Mouse (Mus musculus) gastrocnemius, adult 8-10 months (tissue): ENCODE measurements around the gene Lgals1. TPM values are rescaled to one million over a fixed set of nuclear protein-coding genes. Genes with fewer than 3 reads are reported as not detected.

Experiments
- DNase-seq, 2 experiments: peaks; one replicate each; pipeline ENCODE4 v3.0.0; 2022; ENCODE audit warnings: low spot score in 2 of 2
- microRNA-seq: library from miRNA; unstranded; fragments of <30 nt; microRNA quantifications from one replicate; pipeline ENCODE4 v1.2.0, GENCODE M21; 2022
- total RNA-seq, 4 experiments: library from RNA; stranded (reverse); gene quantifications; 2 replicates each; pipeline ENCODE4 v1.2.4; 2022

The Lgals1 gene
- total RNA-seq, 4 experiments from 2014 or later: 214 to 406 (median 281) TPM

DNA sequence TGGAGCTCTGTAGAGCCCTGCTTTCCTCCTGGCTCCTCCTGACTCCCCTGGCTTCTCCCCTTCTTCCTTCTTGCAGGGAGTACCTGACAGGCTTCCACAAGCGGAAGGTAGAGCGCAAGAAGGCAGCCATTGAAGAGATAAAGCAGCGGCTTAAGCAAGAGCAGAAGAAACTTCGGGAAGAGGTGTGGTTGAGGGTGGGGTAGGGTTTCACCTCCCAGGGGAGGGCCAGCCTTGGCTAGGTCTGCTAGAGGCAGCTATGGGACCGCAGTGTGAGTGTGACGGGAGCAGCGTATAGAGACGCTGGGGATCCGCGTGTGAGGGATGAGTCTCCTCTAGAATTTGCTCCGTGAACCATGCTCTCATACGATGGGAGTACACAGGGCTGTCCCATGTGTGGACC is 9.9 kb downstream of the Lgals1 start:
- DNase-seq: no peak

- DNase-seq: no peak
Measured at GRCm38 (mm10) chr15:78937311-78937710, 10.8 kb downstream of the Lgals1 start.

GRCm38 (mm10) chr15:78937963-78938362 is 11.4 kb downstream of the Lgals1 start:
- DNase-seq: no peak

GRCm38 (mm10) chr15:78940325-78940724 is 13.8 kb downstream of the Lgals1 start:
- no peak for DNase-seq

GRCm38 (mm10) chr15:78942663-78943062 is 16.1 kb downstream of the Lgals1 start:
- DNase-seq: peak; percentile 64 to 74

DNA sequence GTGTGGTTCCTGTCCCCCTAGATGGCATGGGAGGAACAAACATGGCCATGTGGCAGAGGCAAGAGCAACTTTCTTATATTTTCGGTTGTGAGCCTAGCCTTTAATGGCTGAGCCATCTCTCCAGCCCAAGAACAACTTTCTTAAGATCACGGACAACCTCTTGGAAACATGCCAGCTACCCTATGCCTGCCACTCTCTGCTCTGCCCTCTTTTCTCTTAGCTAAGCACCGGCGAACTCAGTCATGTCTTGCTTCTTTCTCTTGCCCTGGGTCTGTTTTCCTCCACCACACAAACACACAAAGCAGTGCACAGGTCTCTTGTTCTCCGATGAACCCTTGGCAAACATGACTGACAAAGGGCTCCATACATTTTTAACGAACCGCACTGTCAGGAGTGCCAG is 19.7 kb downstream of the Lgals1 start:
- no peak for DNase-seq

DNA sequence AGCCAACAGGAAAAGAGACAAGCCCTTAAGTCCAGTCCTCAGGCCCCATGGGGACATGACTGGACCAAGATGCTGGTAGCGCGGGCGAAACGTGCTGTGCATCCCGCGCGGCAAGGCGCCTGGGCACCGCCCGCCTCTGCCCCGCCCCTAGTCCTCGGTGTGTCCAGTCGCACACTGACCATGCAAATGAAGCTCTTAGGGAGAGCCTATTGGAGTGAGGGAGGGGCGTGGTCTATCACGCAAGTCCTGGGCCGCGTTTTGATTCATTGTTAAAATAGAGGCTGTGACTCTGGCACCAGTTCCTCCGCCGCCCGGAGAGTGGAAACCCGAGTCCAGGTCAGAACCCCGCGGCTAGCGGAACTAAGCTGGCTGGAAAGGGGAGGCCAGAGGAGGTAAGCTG is 21.1 kb downstream of the Lgals1 start, which contains the start of gene Triobp:
Triobp (plus strand) TSS at position 68 of the 400 bp plus-strand sequence.
- peak; percentile 73 to 77 for DNase-seq

GRCm38 (mm10) chr15:78948152-78948725 is 21.7 kb downstream of the Lgals1 start:
- no peak for DNase-seq

DNA sequence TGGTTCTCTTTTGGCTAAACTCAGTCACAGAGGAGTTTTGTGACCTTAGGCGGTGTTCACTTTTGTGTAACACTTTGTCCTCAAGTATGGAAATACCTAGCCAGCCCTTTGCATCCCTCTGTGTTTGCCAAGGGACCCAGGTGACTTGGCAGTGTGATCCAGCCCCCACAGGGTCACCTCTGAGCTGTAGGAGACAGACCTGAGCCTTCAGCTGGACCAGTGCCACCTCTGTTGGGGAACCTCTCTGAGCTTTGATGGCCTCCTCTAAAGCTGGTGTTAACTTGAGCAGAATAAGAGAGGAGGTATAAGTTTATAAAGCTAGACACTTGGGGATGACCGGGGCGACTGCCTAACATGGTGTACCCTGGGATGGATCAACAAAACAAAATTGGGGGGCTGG is 22.4 kb downstream of the Lgals1 start:
- DNase-seq: no peak

DNA sequence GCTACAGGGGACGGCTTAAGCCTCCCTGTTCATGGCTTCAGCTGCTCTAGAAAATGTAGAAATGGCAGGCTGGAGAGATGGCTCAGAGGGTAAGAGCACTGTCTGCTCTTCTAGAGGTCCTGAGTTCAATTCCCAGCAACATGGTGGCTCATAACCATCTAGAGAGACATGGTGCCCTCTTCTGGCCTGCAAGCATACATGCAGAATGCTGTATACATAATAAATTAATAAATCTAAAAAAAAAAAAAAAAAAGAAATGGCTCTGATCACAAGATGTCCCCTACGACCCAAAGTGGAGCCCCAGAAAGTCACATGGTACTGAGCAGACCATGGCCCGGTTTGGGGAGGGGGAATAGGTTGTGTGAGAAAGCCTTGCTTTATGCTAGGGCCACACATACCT is 29.1 kb downstream of the Lgals1 start:
- no peak for DNase-seq

DNA sequence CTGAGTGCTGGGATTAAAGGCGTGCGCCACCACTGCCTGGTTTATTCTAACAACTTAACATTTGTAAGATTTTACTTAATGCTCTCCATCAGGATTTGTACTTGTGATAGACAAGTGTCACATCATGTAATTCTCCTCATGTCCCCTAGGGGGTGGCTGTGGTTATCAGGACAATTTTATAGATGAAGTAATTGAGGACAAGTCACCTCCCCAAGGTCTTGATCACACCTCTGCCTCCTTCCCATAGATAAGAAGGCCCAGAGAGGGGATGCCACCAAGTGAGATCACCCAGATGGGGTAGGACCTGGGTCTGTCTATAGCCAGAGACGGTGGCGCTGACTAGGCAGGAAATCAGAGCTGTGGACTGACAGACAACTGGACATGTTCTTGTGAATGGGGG is 29.8 kb downstream of the Lgals1 start:
- no peak for DNase-seq

DNA sequence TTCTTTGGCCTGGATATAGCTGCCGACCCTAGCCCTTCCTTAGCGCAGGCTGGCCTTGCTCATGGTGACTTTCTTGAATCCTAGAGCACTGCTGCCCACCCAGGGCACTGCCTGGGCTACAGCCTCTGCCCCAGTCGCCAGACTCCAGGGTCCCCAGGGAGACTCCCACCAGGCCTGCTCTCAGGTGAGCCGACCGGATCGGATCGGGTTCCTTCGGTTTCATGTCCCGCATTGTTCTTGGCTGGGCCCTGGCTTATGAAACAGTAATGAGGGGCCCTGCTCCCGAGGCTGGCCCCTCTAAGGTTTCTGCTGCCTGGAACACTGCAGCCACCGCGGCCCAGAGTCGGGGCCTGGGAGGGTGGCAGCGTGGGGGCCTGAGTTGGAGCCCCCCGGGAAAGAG is 30.5 kb downstream of the Lgals1 start:
- DNase-seq: no peak

DNA sequence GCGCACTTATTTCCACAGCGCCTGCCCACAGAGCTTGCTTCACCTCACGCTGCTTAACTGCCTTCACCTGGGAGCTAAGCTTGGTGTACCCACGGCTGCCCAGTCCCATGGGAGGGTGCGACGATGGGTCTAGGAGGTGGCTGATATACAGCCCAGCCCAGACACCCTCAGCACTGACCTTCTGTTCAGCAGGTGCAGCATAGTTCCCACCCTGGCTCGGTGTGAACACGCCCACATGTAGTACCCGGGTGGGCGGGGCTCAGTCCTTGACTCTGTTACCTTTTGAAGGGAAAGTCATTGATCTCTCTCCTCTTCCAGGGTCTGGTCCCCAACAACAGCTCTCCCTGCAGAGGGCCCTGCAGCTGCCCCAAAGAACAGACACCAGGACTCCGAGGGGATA is 33.0 kb downstream of the Lgals1 start:
- DNase-seq: no peak

DNA sequence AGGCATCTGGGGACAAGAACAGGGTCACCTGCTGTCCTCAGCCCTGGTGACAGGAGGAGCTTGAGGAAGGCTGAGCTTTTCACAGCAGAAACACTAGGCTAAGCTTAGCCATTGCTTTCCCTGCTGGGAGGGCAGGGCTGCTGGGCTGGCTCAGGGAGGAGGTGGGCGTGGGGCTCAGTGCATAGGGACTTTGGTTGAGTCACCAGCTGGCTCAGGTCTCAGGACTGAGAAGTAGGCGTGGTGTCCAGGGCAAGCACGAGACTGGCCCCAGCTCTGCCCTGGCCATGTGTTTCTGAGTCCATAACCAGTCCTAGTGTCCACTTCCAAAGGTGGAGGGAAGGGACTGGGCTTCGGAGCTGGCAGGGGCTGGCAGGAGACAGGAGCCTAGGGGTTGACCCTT is 33.6 kb downstream of the Lgals1 start:
- peak; percentile 60 to 78 for DNase-seq

DNA sequence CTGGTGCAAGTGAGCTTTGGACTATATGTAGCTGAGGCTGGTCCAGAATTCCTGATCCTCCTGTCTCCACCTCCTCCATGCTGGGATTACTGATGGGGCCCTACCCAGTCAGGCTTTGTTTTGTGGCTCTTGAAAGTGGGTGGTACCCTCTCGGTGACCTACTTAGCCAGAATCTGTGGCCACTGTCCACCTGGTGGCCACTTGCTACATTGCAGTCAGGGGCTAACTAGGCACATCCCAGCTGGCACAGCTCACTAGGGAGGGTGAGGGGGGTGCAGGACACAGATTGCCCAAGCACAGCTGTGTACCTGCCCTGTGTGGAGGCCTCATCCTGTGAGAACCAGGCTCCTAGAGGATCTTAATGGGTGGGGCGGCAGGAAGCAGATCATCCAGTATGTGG is 36.4 kb downstream of the Lgals1 start:
- DNase-seq: peak; percentile 55 to 62

DNA sequence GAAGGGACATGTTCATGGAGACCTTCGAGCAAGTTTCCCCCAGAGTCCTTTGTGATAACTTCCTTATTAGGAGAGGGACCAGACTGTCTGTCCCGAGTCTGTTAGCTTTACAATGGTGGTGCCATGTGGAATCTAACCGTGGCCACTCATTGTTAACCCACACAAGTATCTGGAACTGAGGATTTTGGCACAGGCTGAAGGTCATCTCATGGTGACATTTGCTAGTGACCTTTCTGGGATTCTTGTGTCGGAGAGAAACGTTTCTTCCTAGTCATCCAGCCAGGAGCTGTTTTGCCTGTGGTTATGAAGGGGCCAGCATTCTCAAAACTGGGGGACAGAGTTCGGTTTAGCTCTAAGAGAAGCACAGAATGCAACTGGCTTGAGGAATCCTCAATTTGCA is 45.1 kb downstream of the Lgals1 start:
- no peak for DNase-seq

DNA sequence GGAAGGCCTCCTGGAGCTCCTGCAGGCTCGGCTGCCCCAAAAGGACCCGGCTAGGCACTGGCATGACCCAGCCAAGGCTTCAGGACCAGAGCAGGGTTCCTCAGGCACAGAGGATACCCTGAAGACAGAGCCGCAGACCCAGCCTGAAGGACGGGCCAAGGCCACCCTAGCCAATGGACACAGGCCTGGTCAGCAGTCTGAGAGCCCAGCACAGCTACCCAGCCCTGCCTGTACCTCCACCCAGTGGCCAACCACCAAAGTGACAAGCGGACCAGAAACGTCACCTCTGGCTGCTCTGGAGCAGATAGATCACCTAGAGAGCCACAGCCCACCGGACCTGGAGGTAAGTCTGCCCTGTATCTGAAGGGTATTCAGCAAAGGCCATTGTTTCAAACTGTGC is 47.4 kb downstream of the Lgals1 start:
- no peak for DNase-seq

GRCm38 (mm10) chr15:78977676-78978159 is 51.2 kb downstream of the Lgals1 start:
- DNase-seq: no peak

GRCm38 (mm10) chr15:78978875-78979274 is 52.4 kb downstream of the Lgals1 start:
- DNase-seq: peak; percentile 83 to 84

Small RNAs within 50 kb of the gene (microRNA-seq; reads per million reads assigned to microRNA genes)
- gene Mir6955: not detected

Other genes starting within 250 kb of the Lgals1 start
- gene Elfn2, start 208.0 kb upstream of the Lgals1 start, total RNA-seq: under 1 TPM in 3 of 4 experiments, not detected in 1; 0.05 to 0.11 (median 0.07) TPM
- 1 to 10 TPM; 2.3 to 3.6 (median 2.7) TPM for gene Mfng, start 153.2 kb upstream of the Lgals1 start, total RNA-seq
- gene Card10, start 123.7 kb upstream of the Lgals1 start, total RNA-seq: 1 to 10 TPM; 3.4 to 6.0 (median 4.4) TPM
- gene Cdc42ep1, start 84.1 kb upstream of the Lgals1 start, total RNA-seq: 1 to 10 TPM; 4.1 to 7.3 (median 6.2) TPM
- not detected for gene Lgals2, start 71.2 kb upstream of the Lgals1 start, total RNA-seq
- 10 to 100 TPM; 41.8 to 44.9 (median 43.5) TPM for gene Gga1, start 49.5 kb upstream of the Lgals1 start, total RNA-seq
- not detected for gene Gm49510, start 27.1 kb upstream of the Lgals1 start, total RNA-seq
- gene Sh3bp1, start 27.0 kb upstream of the Lgals1 start, total RNA-seq: 1 to 10 TPM in 2 of 4 experiments, under 1 TPM in 2; 0.80 to 1.7 (median 1.2) TPM
- gene Pdxp, start 12.8 kb upstream of the Lgals1 start, total RNA-seq: 1 to 10 TPM; 1.7 to 2.7 (median 2.1) TPM
- gene Nol12, start 8.2 kb downstream of the Lgals1 start, total RNA-seq: 10 to 100 TPM; 24.0 to 31.2 (median 28.1) TPM
- 10 to 100 TPM; 38.3 to 69.6 (median 41.9) TPM for gene Triobp, start 21.0 kb downstream of the Lgals1 start, total RNA-seq
- 100 to 1,000 TPM in 1 of 4 experiments, 10 to 100 TPM in 3; 84.7 to 103 (median 92.1) TPM for gene H1f0, start 101.7 kb downstream of the Lgals1 start, total RNA-seq
- gene Galr3, start 115.2 kb downstream of the Lgals1 start, total RNA-seq: not detected
- gene Ankrd54, start 136.2 kb downstream of the Lgals1 start, total RNA-seq: 1 to 10 TPM; 3.1 to 5.8 (median 3.5) TPM
- 10 to 100 TPM; 57.8 to 60.8 (median 60.6) TPM for gene Eif3l, start 148.5 kb downstream of the Lgals1 start, total RNA-seq
- 10 to 100 TPM in 3 of 4 experiments, 1 to 10 TPM in 1; 9.8 to 12.6 (median 11.2) TPM for gene Micall1, start 182.2 kb downstream of the Lgals1 start, total RNA-seq
- gene Polr2f, start 214.3 kb downstream of the Lgals1 start, total RNA-seq: 10 to 100 TPM; 57.8 to 75.3 (median 70.3) TPM
- gene 1700088E04Rik, start 214.5 kb downstream of the Lgals1 start, total RNA-seq: 1 to 10 TPM in 1 of 4 experiments, under 1 TPM in 3; 0.36 to 1.5 (median 0.80) TPM
- under 1 TPM; 0.19 to 0.72 (median 0.64) TPM for gene Sox10, start 238.5 kb downstream of the Lgals1 start, total RNA-seq